Mouse (Mus musculus) midbrain, embryonic 10.5 days (tissue): ENCODE data around the gene Fam173a. TPM values are rescaled to one million over a fixed set of nuclear protein-coding genes. Genes with fewer than 3 reads are reported as not detected.
A peak's percentile ranks its signal among the peaks of the same experiment; 100 is the strongest.
"Not testable (repeated sequence)": the region's sequence is repeated elsewhere in the genome, so short reads cannot be mapped to it uniquely, and the experiment has no call there.

Experiments
- DNase-seq: peaks from one replicate; pipeline ENCODE4 v3.0.0-alpha.2; 2017; ENCODE audit warnings: low spot score
- H3K27ac ChIP-seq: fragments of 300-500 bp; sonication (generic); replicated peaks from 2 replicates; pipeline ENCODE4 v1.5.1; 2016; ENCODE audit warnings: mild to moderate bottlenecking
- H3K27me3 ChIP-seq: fragments of 300-500 bp; sonication (generic); 2 replicates; pipeline ENCODE4 v1.6.1; 2016; ENCODE audit warnings: low read depth, mild to moderate bottlenecking; ENCODE audit not compliant: poor library complexity, severe bottlenecking
- H3K36me3 ChIP-seq: fragments of 300-500 bp; sonication (generic); 2 replicates; pipeline ENCODE4 v1.6.1; 2016; ENCODE audit warnings: mild to moderate bottlenecking, moderate library complexity
- H3K4me1 ChIP-seq: fragments of 300-500 bp; sonication (generic); 2 replicates; pipeline ENCODE4 v1.6.1; 2016
- H3K4me3 ChIP-seq: fragments of 300-500 bp; sonication (generic); 2 replicates; pipeline ENCODE4 v1.5.1; 2016; ENCODE audit warnings: mild to moderate bottlenecking, moderate library complexity
- H3K9me3 ChIP-seq: fragments of 300-500 bp; sonication (generic); replicated peaks from 2 replicates; pipeline ENCODE4 v1.6.1; 2016; ENCODE audit warnings: mild to moderate bottlenecking
- WGBS: fragments of 180-500 bp; shearing (Covaris S2); methylation state at CpG from one replicate; pipeline ENCODE4 v1.1.7; 2016; 5-methylcytosine and 5-hydroxymethylcytosine counted together
- polyA plus RNA-seq: library from polyadenylated mRNA; unstranded; fragments of >200 nt; fragmentation: Nextera tagmentation; extraction: Ambion mirVana; gene quantifications from 2 replicates; pipeline ENCODE4 v1.2.1, GENCODE M21; 2016

Gene Fam173a
- polyA plus RNA-seq, 1 experiment from 2014 or later, result 71.8 TPM

GRCm38 (mm10) chr17:25808028-25808427 lies 15.3 kb upstream of the Fam173a start:
- no peak for DNase-seq
- H3K27ac ChIP-seq, result peak overlapping the region; percentile 95
- H3K9me3 ChIP-seq, result no peaks in the 10 kb centered on the region
- 51% methylated on average over 5 of the region's 5 CpGs for WGBS
- peaks cover 52% of the 10 kb centered on the region for H3K4me1 ChIP-seq
- no peaks in the 10 kb centered on the region for H3K36me3 ChIP-seq
- peak overlapping the region; percentile 84 for H3K4me3 ChIP-seq
- H3K27me3 ChIP-seq, result peaks cover 55% of the 10 kb centered on the region

DNA sequence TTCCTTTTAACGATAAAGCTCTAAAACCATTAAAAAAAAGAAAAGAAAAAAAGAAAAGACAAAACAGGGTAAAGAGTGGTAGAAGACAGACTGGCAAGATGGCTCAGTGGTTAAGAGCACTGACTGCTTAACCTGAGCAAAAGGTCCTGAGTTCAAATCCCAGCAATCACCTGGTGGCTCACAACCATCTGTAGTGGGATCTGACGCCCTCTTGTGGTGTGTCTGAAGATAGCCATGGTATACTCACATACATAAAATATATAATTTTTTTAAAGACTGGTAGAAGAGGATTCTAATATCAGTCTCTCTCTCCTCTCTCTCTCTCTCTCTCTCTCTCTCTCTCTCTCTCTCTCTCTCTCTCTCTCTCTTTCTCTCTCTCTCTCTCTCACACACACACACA lies 14.8 kb upstream of the Fam173a start:
- not testable (repeated sequence) for H3K27ac ChIP-seq
- 40% methylated on average over 2 of the region's 2 CpGs for WGBS
- peaks cover 53% of the 10 kb centered on the region for H3K4me1 ChIP-seq

DNA sequence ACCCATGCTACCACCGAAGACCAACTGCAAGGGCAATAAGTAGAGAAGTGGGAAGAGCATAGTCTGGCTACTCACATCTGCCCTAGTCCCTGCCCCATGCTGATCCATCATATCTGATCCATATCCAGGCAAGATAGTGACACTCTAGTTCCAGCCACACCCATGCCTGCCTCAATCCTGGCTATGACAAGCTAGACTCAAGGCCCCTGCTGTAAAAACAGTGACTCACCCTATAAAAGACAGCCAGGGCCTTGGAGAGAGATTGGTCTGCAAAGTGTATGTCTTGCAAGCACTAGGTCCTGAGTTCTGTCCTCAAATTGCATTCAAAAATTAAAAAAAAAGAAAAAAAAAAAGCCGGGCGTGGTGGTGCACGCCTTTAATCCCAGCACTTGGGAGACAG lies 13.8 kb upstream of the Fam173a start:
- H3K4me3 ChIP-seq, result no peak overlapping the region
- peaks cover 59% of the 10 kb centered on the region for H3K4me1 ChIP-seq
- 88% methylated on average over 4 of the region's 4 CpGs for WGBS
- H3K27me3 ChIP-seq, result peaks cover 49% of the 10 kb centered on the region
- H3K36me3 ChIP-seq, result no peaks in the 10 kb centered on the region
- no peak overlapping the region for H3K27ac ChIP-seq
- no peaks in the 10 kb centered on the region for H3K9me3 ChIP-seq
- DNase-seq, result no peak

More for the DNA sequence above, 14.8 kb upstream of the Fam173a start:
- DNase-seq, H3K9me3 ChIP-seq, H3K4me3 ChIP-seq, H3K36me3 ChIP-seq: not testable (repeated sequence)
- peaks cover 49% of the 10 kb centered on the region for H3K27me3 ChIP-seq

- H3K9me3 ChIP-seq, result no peaks in the 10 kb centered on the region
- peaks cover 21% of the 10 kb centered on the region for H3K27me3 ChIP-seq
- peak; percentile 95 for DNase-seq
- peak overlapping the region; percentile 38 for H3K4me3 ChIP-seq
- H3K27ac ChIP-seq, result peak overlapping the region; percentile 89
- no peaks in the 10 kb centered on the region for H3K36me3 ChIP-seq
- 13% methylated on average over 10 of the region's 10 CpGs for WGBS
- peaks cover 32% of the 10 kb centered on the region for H3K4me1 ChIP-seq
Observed at GRCm38 (mm10) chr17:25802825-25803517, 10.3 kb upstream of the Fam173a start.

DNA sequence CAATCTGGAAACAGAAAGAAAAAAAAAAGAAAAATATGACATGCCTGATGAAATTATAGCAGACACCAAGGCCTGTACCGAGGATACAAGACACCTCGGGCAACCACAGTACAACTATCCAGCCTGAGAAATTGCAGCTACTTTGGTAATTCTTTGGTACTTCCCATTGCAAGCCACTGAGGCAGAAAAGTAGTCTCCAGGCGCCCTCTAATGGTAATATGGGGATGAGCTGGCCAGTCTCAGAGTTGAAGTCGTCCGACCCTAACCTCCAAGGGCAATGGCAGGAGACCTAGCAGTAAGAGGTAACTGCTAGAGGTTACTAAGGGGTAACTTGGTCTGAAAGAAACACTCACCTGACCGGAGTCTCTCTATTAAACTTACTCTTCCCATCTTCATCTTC lies 8.3 kb upstream of the Fam173a start:
- WGBS, result 11% methylated on average over 6 of the region's 6 CpGs
- peak; percentile 75 for DNase-seq
- no peak overlapping the region for H3K4me3 ChIP-seq

GRCm38 (mm10) chr17:25796951-25797369 lies 4.3 kb upstream of the Fam173a start, which contains the start of gene Metrn:
Metrn (minus strand) TSS chr17:25797136.
- Histone ChIP-seq H3K36me3 (peaks cover 24% of the 10 kb centered on the region), H3K9me3 (no peaks in the 10 kb centered on the region), H3K4me3 (peak within 1 kb of the TSS; percentile 85), H3K27me3 (peaks cover 7% of the 10 kb centered on the region; the same call in 1 of the 2 replicates), H3K4me1 (peaks cover 61% of the 10 kb centered on the region), H3K27ac (peak within 1 kb of the TSS; percentile 96)
- WGBS, result 0% methylated on average over 35 of the region's 35 CpGs
- DNase-seq, result peak; percentile 96

More for the DNA sequence above, 8.3 kb upstream of the Fam173a start:
- Histone ChIP-seq H3K4me1 (peaks cover 44% of the 10 kb centered on the region), H3K27ac (no peak overlapping the region), H3K9me3 (no peaks in the 10 kb centered on the region), H3K36me3 (no peaks in the 10 kb centered on the region), H3K27me3 (peaks cover 13% of the 10 kb centered on the region; the same call in 1 of the 2 replicates)

GRCm38 (mm10) chr17:25796211-25796771 lies 3.6 kb upstream of the Fam173a start:
- Histone ChIP-seq H3K4me1 (peaks cover 67% of the 10 kb centered on the region), H3K36me3 (peaks cover 24% of the 10 kb centered on the region), H3K27me3 (0 out of 2 replicates have a peak, but pooled peaks cover under 1% of the 10 kb centered on the region), H3K27ac (peak overlapping the region; percentile 96), H3K4me3 (peak overlapping the region; percentile 85), H3K9me3 (no peaks in the 10 kb centered on the region)
- under 1% methylated on average over 37 of the region's 37 CpGs for WGBS
- no peak for DNase-seq

- peak; percentile 95 for DNase-seq
- under 1% methylated on average over 6 of the region's 6 CpGs for WGBS
Observed at GRCm38 (mm10) chr17:25795609-25796092, 3.0 kb upstream of the Fam173a start, which contains the start of gene AC134908.4. AC134908.4 (minus strand) TSS chr17:25795659.

DNA sequence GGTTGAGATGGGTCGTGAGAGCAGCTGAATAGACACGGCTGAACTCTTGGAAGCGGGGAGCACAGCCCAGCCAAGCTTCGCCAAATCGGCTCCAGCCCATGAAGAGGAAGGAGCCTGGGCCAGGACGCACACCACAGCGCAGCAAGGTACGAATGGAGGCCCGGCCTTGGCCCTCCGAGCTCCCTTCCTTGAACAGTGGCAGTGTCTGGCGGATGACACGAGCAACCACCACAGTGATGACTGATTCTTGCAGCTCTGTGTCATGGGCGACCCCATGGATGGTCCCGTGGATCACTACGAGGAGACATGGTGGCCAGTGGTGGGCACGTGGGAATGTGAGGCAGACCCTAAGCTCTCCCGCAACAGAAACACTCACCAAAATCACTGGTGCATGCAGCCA lies 2.3 kb upstream of the Fam173a start:
- Histone ChIP-seq H3K4me1 (peaks cover 77% of the 10 kb centered on the region), H3K9me3 (no peaks in the 10 kb centered on the region), H3K4me3 (peak overlapping the region; percentile 85), H3K36me3 (peaks cover 28% of the 10 kb centered on the region), H3K27ac (peak overlapping the region; percentile 96), H3K27me3 (no peaks in the 10 kb centered on the region)
- no peak for DNase-seq
- 54% methylated on average over 17 of the region's 17 CpGs for WGBS

More at GRCm38 (mm10) chr17:25795609-25796092, 3.0 kb upstream of the Fam173a start, which contains the start of gene AC134908.4:
- Histone ChIP-seq H3K4me1 (peaks cover 74% of the 10 kb centered on the region), H3K36me3 (peaks cover 24% of the 10 kb centered on the region), H3K27me3 (no peaks in the 10 kb centered on the region), H3K9me3 (no peaks in the 10 kb centered on the region), H3K27ac (peak within 1 kb of the TSS; percentile 96), H3K4me3 (peak within 1 kb of the TSS; percentile 85)

DNA sequence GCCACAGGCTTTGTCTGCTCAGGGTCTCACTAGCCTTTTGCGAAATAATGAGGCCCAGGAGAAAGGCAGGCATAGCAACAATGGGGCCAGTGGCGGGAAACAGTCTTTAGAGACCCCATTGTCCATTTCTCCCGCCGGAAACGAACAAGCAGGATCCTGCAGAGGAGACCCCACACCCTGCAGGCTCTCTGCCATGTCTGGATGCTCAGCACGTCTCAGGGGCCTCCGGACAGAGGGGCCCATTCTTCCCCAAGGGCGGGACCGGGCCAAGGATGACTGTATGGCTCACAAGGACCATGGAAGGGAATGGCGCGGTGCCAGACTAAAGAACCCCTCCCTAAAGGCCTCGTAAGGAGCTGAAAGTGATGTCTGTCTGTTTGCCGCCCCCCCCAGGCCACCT lies 1.5 kb upstream of the Fam173a start:
- Histone ChIP-seq H3K27ac (peak overlapping the region; percentile 96), H3K36me3 (peaks cover 36% of the 10 kb centered on the region), H3K27me3 (no peaks in the 10 kb centered on the region), H3K4me1 (peaks cover 77% of the 10 kb centered on the region), H3K4me3 (peak overlapping the region; percentile 85), H3K9me3 (no peaks in the 10 kb centered on the region)
- DNase-seq, result peak; percentile 68
- WGBS, result 42% methylated on average over 13 of the region's 13 CpGs

GRCm38 (mm10) chr17:25791843-25792527 lies 716 bp downstream of the Fam173a start:
- Histone ChIP-seq H3K27ac (peak overlapping the region; percentile 96), H3K36me3 (peaks cover 57% of the 10 kb centered on the region), H3K4me3 (peak overlapping the region; percentile 85), H3K27me3 (no peaks in the 10 kb centered on the region), H3K9me3 (no peaks in the 10 kb centered on the region), H3K4me1 (peaks cover 63% of the 10 kb centered on the region)
- under 1% methylated on average over 45 of the region's 45 CpGs for WGBS
- peak; percentile 86 for DNase-seq

DNA sequence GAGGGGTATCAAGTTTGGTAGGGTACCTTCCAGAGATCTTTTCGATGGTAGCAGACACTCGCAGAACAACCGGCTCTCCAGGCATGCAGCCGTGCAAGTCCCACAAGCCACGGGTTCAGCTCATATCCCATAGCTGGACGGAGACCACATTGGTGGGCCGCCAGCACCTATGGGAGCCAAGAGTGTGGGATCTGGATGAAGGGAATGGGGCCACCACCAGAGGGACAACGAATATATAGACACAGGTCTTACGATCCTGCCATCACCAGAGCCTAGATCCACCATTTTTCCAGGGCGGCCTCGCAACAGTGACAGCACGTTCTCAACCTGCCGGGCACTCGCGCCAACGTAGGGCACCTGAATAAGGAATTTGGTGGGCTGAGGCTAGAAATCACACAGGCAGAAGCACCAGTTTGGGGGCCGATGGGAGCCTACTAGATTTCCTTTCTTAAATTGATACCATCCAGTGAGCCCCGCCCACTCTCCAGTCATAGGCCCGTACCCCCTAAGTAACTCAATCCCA lies 1.3 kb downstream of the Fam173a start:
- Histone ChIP-seq H3K4me3 (peak overlapping the region; percentile 85), H3K9me3 (no peaks in the 10 kb centered on the region), H3K36me3 (peaks cover 60% of the 10 kb centered on the region), H3K4me1 (peaks cover 61% of the 10 kb centered on the region), H3K27ac (peak overlapping the region; percentile 96), H3K27me3 (no peaks in the 10 kb centered on the region)
- 36% methylated on average over 19 of the region's 19 CpGs for WGBS
- peak; percentile 43 for DNase-seq
